Comparison of ENCODE assay signal across 27 mouse cellular contexts in the genomic region with DNA sequence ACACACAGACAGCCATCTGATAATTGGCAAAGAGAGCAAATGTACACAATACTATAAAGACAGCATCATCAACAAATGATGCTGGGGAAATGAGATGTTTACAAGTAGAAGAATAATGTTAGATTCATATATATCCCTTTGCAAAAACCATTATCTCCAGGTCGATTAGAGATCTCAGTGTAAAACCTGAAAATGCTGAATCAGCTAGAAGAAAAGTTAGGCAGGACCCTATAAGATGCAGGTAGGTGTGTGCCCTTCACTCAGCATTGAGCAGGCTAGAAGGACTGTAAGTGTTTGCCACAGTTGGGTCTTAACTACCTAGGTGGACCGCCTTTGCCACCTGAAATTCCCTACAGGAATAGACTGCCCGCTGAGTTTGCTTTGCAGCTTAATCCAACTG.
"Had no signal": no experiment of that assay in that cellular context is flagged by ENCODE, and none has a peak within 500 bp of the region (broad histone marks: within the 10 kb centered on the region; RNA-seq: fewer than 3 reads in every experiment).

No protein-coding gene starts in this region.

- H3K4me3 ChIP-seq: embryonic facial prominence, embryonic 10.5 days; embryonic facial prominence, embryonic 12.5 days; embryonic facial prominence, embryonic 13.5 days; embryonic facial prominence, embryonic 15.5 days; erythroblast, embryonic 14.5 days; forebrain, embryonic 10.5 days; forebrain, embryonic 12.5 days; forebrain, embryonic 13.5 days; forebrain, embryonic 15.5 days; gastrocnemius, adult 2 months; heart, adult 2 months; heart, embryonic 10.5 days had no signal

- H3K36me3 ChIP-seq: embryonic facial prominence, embryonic 10.5 days; embryonic facial prominence, embryonic 12.5 days; embryonic facial prominence, embryonic 13.5 days; embryonic facial prominence, embryonic 15.5 days; forebrain, embryonic 10.5 days; forebrain, embryonic 12.5 days; forebrain, embryonic 15.5 days; heart, embryonic 10.5 days had no signal

- H3K27me3 ChIP-seq: embryonic facial prominence, embryonic 12.5 days; embryonic facial prominence, embryonic 13.5 days; embryonic facial prominence, embryonic 15.5 days; forebrain, embryonic 12.5 days; forebrain, embryonic 13.5 days; forebrain, embryonic 15.5 days had no signal

- H3K9me3 ChIP-seq: embryonic facial prominence, embryonic 10.5 days; embryonic facial prominence, embryonic 12.5 days; embryonic facial prominence, embryonic 13.5 days; embryonic facial prominence, embryonic 15.5 days; forebrain, embryonic 10.5 days; forebrain, embryonic 12.5 days; forebrain, embryonic 13.5 days; forebrain, embryonic 15.5 days; heart, embryonic 10.5 days had no signal

- H3K4me2 ChIP-seq: embryonic facial prominence, embryonic 12.5 days; embryonic facial prominence, embryonic 13.5 days; embryonic facial prominence, embryonic 15.5 days; forebrain, embryonic 12.5 days; forebrain, embryonic 13.5 days; forebrain, embryonic 15.5 days had no signal

- DNase-seq: cerebellum, adult 9-11 months; cerebellum, postnatal 10 days; cerebellum, postnatal 14 days; cerebellum, postnatal 25 days; cerebellum, postnatal 36 days; embryo, embryonic 11 days; forebrain, postnatal 0 days; gastrocnemius, adult 2 months; gastrocnemius, postnatal 10 days; gastrocnemius, postnatal 14 days; gastrocnemius, postnatal 25 days; gastrocnemius, postnatal 36 days; heart, adult 11 months; heart, adult 18-20 months; heart, adult 2 months had no signal

- H3K4me1 ChIP-seq: embryonic facial prominence, embryonic 12.5 days; embryonic facial prominence, embryonic 15.5 days; forebrain, embryonic 13.5 days; forebrain, embryonic 15.5 days; heart, embryonic 10.5 days had no signal

- H3K9ac ChIP-seq: embryonic facial prominence, embryonic 12.5 days; embryonic facial prominence, embryonic 13.5 days; embryonic facial prominence, embryonic 15.5 days; forebrain, embryonic 12.5 days; forebrain, embryonic 13.5 days; forebrain, embryonic 15.5 days; forebrain, postnatal 0 days had no signal

- ATAC-seq: forebrain, embryonic 13.5 days; forebrain, embryonic 14.5 days; forebrain, embryonic 15.5 days; forebrain, embryonic 16.5 days; forebrain, postnatal 0 days had no signal

- H3K27ac ChIP-seq: embryonic facial prominence, embryonic 10.5 days; embryonic facial prominence, embryonic 12.5 days; embryonic facial prominence, embryonic 13.5 days; embryonic facial prominence, embryonic 15.5 days; forebrain, embryonic 10.5 days; forebrain, embryonic 12.5 days; forebrain, embryonic 13.5 days; forebrain, embryonic 15.5 days; gastrocnemius, adult 2 months; heart, adult 2 months; heart, embryonic 10.5 days had no signal
